ENCODE assay signal across 11 mouse cellular contexts in the genomic region with DNA sequence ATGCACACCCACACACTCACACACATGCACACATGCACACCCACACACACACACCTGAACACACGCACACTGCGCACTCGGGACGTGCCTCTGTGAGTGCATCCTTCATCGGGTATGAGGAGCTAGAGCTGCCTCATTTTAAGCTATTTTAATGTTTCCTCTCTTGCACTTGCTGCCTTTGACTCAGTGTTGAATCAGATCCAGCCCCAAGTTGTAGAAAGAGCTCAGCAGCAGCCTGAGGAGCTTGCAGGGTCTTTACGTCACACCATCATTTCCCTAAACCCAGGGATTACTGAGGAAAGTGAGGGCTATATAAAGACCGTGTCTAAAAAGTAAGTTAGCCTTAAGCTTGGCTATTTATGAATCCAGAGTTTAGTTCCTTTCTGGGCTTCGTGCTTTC.
DNase-seq lines count a peak whose midpoint lies in the region; ATAC-seq and TF ChIP-seq lines count a peak whose summit lies in the region.
"Had no signal": no experiment of that assay in that cellular context is flagged by ENCODE, and none has a peak within 500 bp of the region (broad histone marks: within the 10 kb centered on the region; RNA-seq: fewer than 3 reads in every experiment).

No protein-coding gene starts in this region.

- ATAC-seq in heart, embryonic 15.5 days (replicated peaks; ENCODE audit: insufficient number of reproducible peaks, insufficient read depth, low FRiP score, low read depth): no peak
- ATAC-seq in heart, embryonic 11.5 days (replicated peaks; ENCODE audit: insufficient number of reproducible peaks, low FRiP score, low TSS enrichment): no peak
- no peak for ATAC-seq in neural tube, embryonic 13.5 days (ENCODE audit: low read depth)
- peak; percentile 24; the same call in 1 of the 2 replicates for ATAC-seq in limb, embryonic 14.5 days (ENCODE audit: low FRiP score, low read depth)
- no peak for ATAC-seq in forebrain, embryonic 15.5 days (replicated peaks)
- ATAC-seq: Patski had no signal

- H3K27ac ChIP-seq in heart, embryonic 15.5 days: peak overlapping the region; percentile 24; the same call in 1 of the 2 replicates
- no peak overlapping the region for H3K27ac ChIP-seq in heart, embryonic 11.5 days (ENCODE audit: low read depth, low read length)
- peak overlapping the region; percentile 46 for H3K27ac ChIP-seq in neural tube, embryonic 13.5 days (replicated peaks)
- peak overlapping the region; percentile 56 for H3K27ac ChIP-seq in limb, embryonic 14.5 days (replicated peaks; ENCODE audit: low read depth, low read length)
- no peak overlapping the region; the same call in 1 of the 2 replicates for H3K27ac ChIP-seq in forebrain, embryonic 15.5 days (replicated peaks)

- H3K36me3 ChIP-seq in heart, embryonic 15.5 days: peaks cover 8% of the 10 kb centered on the region
- H3K36me3 ChIP-seq in heart, embryonic 11.5 days (ENCODE audit: control insufficient read depth, insufficient read depth, low read length): peaks cover 3% of the 10 kb centered on the region
- H3K36me3 ChIP-seq in neural tube, embryonic 13.5 days: peaks cover 23% of the 10 kb centered on the region; the same call in 1 of the 2 replicates
- H3K36me3 ChIP-seq in limb, embryonic 14.5 days (ENCODE audit: control insufficient read depth, insufficient read depth, low read length): peaks cover 23% of the 10 kb centered on the region; the same call in 1 of the 2 replicates
- H3K36me3 ChIP-seq in forebrain, embryonic 15.5 days: 0 out of 2 replicates have a peak, but pooled peaks cover 2% of the 10 kb centered on the region

- no peaks in the 10 kb centered on the region for H3K27me3 ChIP-seq in heart, embryonic 15.5 days
- H3K27me3 ChIP-seq in heart, embryonic 11.5 days (ENCODE audit: control insufficient read depth, insufficient read depth, low read length): no peaks in the 10 kb centered on the region
- H3K27me3 ChIP-seq in neural tube, embryonic 13.5 days: no peaks in the 10 kb centered on the region
- no peaks in the 10 kb centered on the region for H3K27me3 ChIP-seq in limb, embryonic 14.5 days (ENCODE audit: control insufficient read depth, insufficient read depth, low read length)
- no peaks in the 10 kb centered on the region for H3K27me3 ChIP-seq in forebrain, embryonic 15.5 days
- H3K27me3 ChIP-seq: Patski had no signal

- H3K9me3 ChIP-seq in heart, embryonic 15.5 days (replicated peaks): no peaks in the 10 kb centered on the region
- no peaks in the 10 kb centered on the region for H3K9me3 ChIP-seq in heart, embryonic 11.5 days (replicated peaks; ENCODE audit: control insufficient read depth, low read length)
- no peaks in the 10 kb centered on the region for H3K9me3 ChIP-seq in neural tube, embryonic 13.5 days
- no peaks in the 10 kb centered on the region for H3K9me3 ChIP-seq in limb, embryonic 14.5 days (ENCODE audit: control insufficient read depth, low read length)
- no peaks in the 10 kb centered on the region for H3K9me3 ChIP-seq in forebrain, embryonic 15.5 days

- DNase-seq in neural tube, embryonic 10.5 days (ENCODE audit: extremely low spot score, low spot score): no peak
- DNase-seq in limb, embryonic 14.5 days (ENCODE audit: low spot score): peak; percentile 62
- no peak for DNase-seq in adrenal gland, postnatal 25 days
- DNase-seq: adrenal gland, adult 8-10 months; kidney, adult 18-20 months; thymus, adult 18-20 months had no signal

- no peak overlapping the region for H3K4me3 ChIP-seq in heart, embryonic 15.5 days
- no peak overlapping the region for H3K4me3 ChIP-seq in heart, embryonic 11.5 days (ENCODE audit: low read depth, low read length)
- no peak overlapping the region for H3K4me3 ChIP-seq in neural tube, embryonic 13.5 days
- no peak overlapping the region for H3K4me3 ChIP-seq in limb, embryonic 14.5 days (replicated peaks; ENCODE audit: low read length)
- no peak overlapping the region for H3K4me3 ChIP-seq in forebrain, embryonic 15.5 days

- 84% methylated on average over 8 of the region's 8 CpGs for whole genome bisulfite sequencing in heart, embryonic 15.5 days
- 91% methylated on average over 8 of the region's 8 CpGs for WGBS in heart, embryonic 11.5 days (ENCODE audit: insufficient replicate concordance)
- 91% methylated on average over 8 of the region's 8 CpGs for WGBS in neural tube, embryonic 13.5 days
- WGBS in limb, embryonic 14.5 days: 73% methylated on average over 8 of the region's 8 CpGs
- 86% methylated on average over 8 of the region's 8 CpGs for WGBS in forebrain, embryonic 15.5 days

- no peak overlapping the region for H3K4me2 ChIP-seq in heart, embryonic 15.5 days
- H3K4me2 ChIP-seq in heart, embryonic 11.5 days: no peak overlapping the region
- H3K4me2 ChIP-seq in neural tube, embryonic 13.5 days: no peak overlapping the region
- H3K4me2 ChIP-seq in limb, embryonic 14.5 days (replicated peaks; ENCODE audit: low read depth, low read length, severe bottlenecking): no peak overlapping the region
- no peak overlapping the region for H3K4me2 ChIP-seq in forebrain, embryonic 15.5 days (replicated peaks)

- H3K4me1 ChIP-seq in heart, embryonic 15.5 days (replicated peaks): peaks cover 52% of the 10 kb centered on the region
- peaks cover 24% of the 10 kb centered on the region for H3K4me1 ChIP-seq in heart, embryonic 11.5 days (ENCODE audit: control insufficient read depth, insufficient read depth, low read length)
- peaks cover 76% of the 10 kb centered on the region for H3K4me1 ChIP-seq in neural tube, embryonic 13.5 days (replicated peaks)
- peaks cover 16% of the 10 kb centered on the region for H3K4me1 ChIP-seq in limb, embryonic 14.5 days (ENCODE audit: control insufficient read depth, insufficient read depth, low read length)
- H3K4me1 ChIP-seq in forebrain, embryonic 15.5 days: peaks cover 67% of the 10 kb centered on the region

- no peak for TF ChIP-seq POLR2A in limb, embryonic 14.5 days (IDR thresholded peaks at IDR 0.05; ENCODE audit: borderline replicate concordance, extremely low read depth, insufficient read depth, insufficient read length)

- no peak overlapping the region for H3K9ac ChIP-seq in heart, embryonic 15.5 days
- H3K9ac ChIP-seq in heart, embryonic 11.5 days (ENCODE audit: low read depth, low read length): no peak overlapping the region
- H3K9ac ChIP-seq in neural tube, embryonic 13.5 days: no peak overlapping the region
- H3K9ac ChIP-seq in limb, embryonic 14.5 days (ENCODE audit: low read depth, low read length, severe bottlenecking): no peak overlapping the region
- no peak overlapping the region for H3K9ac ChIP-seq in forebrain, embryonic 15.5 days (replicated peaks)

Comparison
In these comparisons a context has a peak if more than half of its experiments do, and no peak if none do; other contexts are left out.
1. H3K27ac ChIP-seq: peak in heart, embryonic 15.5 days (single experiment), neural tube, embryonic 13.5 days (single experiment) and limb, embryonic 14.5 days (single experiment); none in heart, embryonic 11.5 days (single experiment) and forebrain, embryonic 15.5 days (single experiment).